Mouse (Mus musculus) CH12.LX (cell line): ENCODE results near the gene Tbccd1. TPM values are rescaled to one million over a fixed set of nuclear protein-coding genes. Genes with fewer than 3 reads are reported as not detected.

ENCODE experiments used
- DNase-seq: peaks from one replicate; pipeline ENCODE4 v3.0.0-alpha.2; 2013; ENCODE audit errors: extremely low read depth
- H3K27ac ChIP-seq: 2 replicates; pipeline ENCODE4 v1.5.1; 2012; ENCODE audit warnings: low read depth, mild to moderate bottlenecking, control low read depth, moderate library complexity; ENCODE audit not compliant: insufficient read depth
- H3K27me3 ChIP-seq: replicated peaks from 2 replicates; pipeline ENCODE3; 2012; ENCODE audit warnings: inconsistent platforms
- H3K36me3 ChIP-seq, 2 experiments: replicated peaks in 1 of 2; 2 replicates each; pipeline versions ENCODE3 to v1.6.1; 2012; ENCODE audit warnings: inconsistent platforms in 1 of 2, low read length in 1 of 2, mild to moderate bottlenecking in 1 of 2, mixed read lengths in 1 of 2, moderate library complexity in 1 of 2; ENCODE audit not compliant: control insufficient read depth in 1 of 2, insufficient read depth in 1 of 2
- H3K4me1 ChIP-seq, 2 experiments: 2 replicates each; pipeline ENCODE4 v1.6.1; 2012; ENCODE audit warnings: inconsistent platforms in 1 of 2, moderate library complexity in 1 of 2; ENCODE audit not compliant: insufficient read depth in 2 of 2, control insufficient read depth in 1 of 2
- H3K4me2 ChIP-seq: 2 replicates; pipeline ENCODE4 v1.6.1; 2012; ENCODE audit warnings: low read depth, mild to moderate bottlenecking, control low read depth; ENCODE audit not compliant: poor library complexity, insufficient read depth, severe bottlenecking
- H3K4me3 ChIP-seq, 3 experiments: fragments of 150-350 bp in 1 of 3; sonication (generic) in 1 of 3; replicated peaks in 1 of 3; 2 replicates each; pipeline versions ENCODE3 to v1.5.1; 2011 to 2012; ENCODE audit warnings: low read depth in 2 of 3, low read length in 2 of 3, mild to moderate bottlenecking in 2 of 3, moderate library complexity in 2 of 3, control low read depth in 1 of 3, improper control_type of control experiment in 1 of 3, inconsistent platforms in 1 of 3, mixed read lengths in 1 of 3; ENCODE audit not compliant: poor library complexity in 1 of 3
- H3K79me2 ChIP-seq: replicated peaks from 2 replicates; pipeline ENCODE4 v1.6.1; 2012; ENCODE audit warnings: mild to moderate bottlenecking, moderate library complexity; ENCODE audit not compliant: control insufficient read depth, poor library complexity, insufficient read depth, severe bottlenecking; ENCODE audit errors: extremely low read depth
- H3K9ac ChIP-seq: 2 replicates; pipeline ENCODE4 v1.6.1; 2012; ENCODE audit warnings: low read depth, mild to moderate bottlenecking, control low read depth, moderate library complexity; ENCODE audit not compliant: insufficient read depth
- H3K9me3 ChIP-seq: replicated peaks from 2 replicates; pipeline ENCODE3; 2012; ENCODE audit warnings: low read length, inconsistent platforms, mixed read lengths
- CTCF ChIP-seq, 2 experiments: IDR thresholded peaks in 1 of 2; conservative IDR thresholded peaks in 1 of 2; 2 replicates each; pipeline ENCODE4 v1.5.1; 2011 to 2012; ENCODE audit warnings: low read depth in 2 of 2, low read length in 2 of 2, improper control_type of control experiment in 1 of 2, inconsistent platforms in 1 of 2, mild to moderate bottlenecking in 1 of 2, moderate library complexity in 1 of 2
- E2F4 ChIP-seq: IDR thresholded peaks from 2 replicates; pipeline ENCODE4 v1.6.1; 2011; ENCODE audit warnings: low read depth, low read length, improper control_type of control experiment; ENCODE audit not compliant: insufficient replicate concordance
- EP300 ChIP-seq: IDR thresholded peaks from 2 replicates; pipeline ENCODE4 v1.6.1; 2011; ENCODE audit warnings: low read length, improper control_type of control experiment
- ETS1 ChIP-seq: conservative IDR thresholded peaks from 2 replicates; pipeline ENCODE4 v1.6.1; 2012; ENCODE audit warnings: low read depth, mild to moderate bottlenecking, inconsistent platforms, low read length, improper control_type of control experiment, moderate library complexity
- GABPA ChIP-seq: IDR thresholded peaks from 2 replicates; pipeline ENCODE4 v1.6.1; 2012; ENCODE audit warnings: low read depth, low read length, improper control_type of control experiment, inconsistent platforms; ENCODE audit not compliant: insufficient replicate concordance
- HCFC1 ChIP-seq: IDR thresholded peaks from 2 replicates; pipeline ENCODE4 v1.6.1; 2012; ENCODE audit warnings: low read depth, mild to moderate bottlenecking, inconsistent platforms, low read length, improper control_type of control experiment
- IRF4 ChIP-seq: IDR thresholded peaks from 2 replicates; pipeline ENCODE4 v1.6.1; 2014; ENCODE audit warnings: low read depth, mild to moderate bottlenecking, inconsistent platforms, low read length, improper control_type of control experiment
- JUN ChIP-seq: IDR thresholded peaks from 2 replicates; pipeline ENCODE4 v1.6.1; 2011; ENCODE audit warnings: low read depth, mild to moderate bottlenecking, low read length, improper control_type of control experiment, moderate library complexity; ENCODE audit not compliant: insufficient read depth
- JUND ChIP-seq: conservative IDR thresholded peaks from 2 replicates; pipeline ENCODE4 v1.6.1; 2011; ENCODE audit warnings: low read depth, low read length, improper control_type of control experiment
- MAFK ChIP-seq: IDR thresholded peaks from 2 replicates; pipeline ENCODE4 v1.6.1; 2011; ENCODE audit warnings: low read length, improper control_type of control experiment; ENCODE audit not compliant: insufficient replicate concordance
- MAX ChIP-seq: IDR thresholded peaks from 2 replicates; pipeline ENCODE4 v1.6.1; 2011; ENCODE audit warnings: low read length, improper control_type of control experiment
- MAZ ChIP-seq: IDR thresholded peaks from 2 replicates; pipeline ENCODE4 v1.6.1; 2012; ENCODE audit warnings: low read depth, mild to moderate bottlenecking, inconsistent platforms, low read length, improper control_type of control experiment, moderate library complexity
- MEF2A ChIP-seq: IDR thresholded peaks from 2 replicates; pipeline ENCODE4 v1.6.1; 2014; ENCODE audit warnings: low read depth, mild to moderate bottlenecking, inconsistent platforms, low read length, improper control_type of control experiment, borderline replicate concordance
- NRF1 ChIP-seq: IDR thresholded peaks from 2 replicates; pipeline ENCODE4 v1.6.1; 2014; ENCODE audit warnings: low read depth, mild to moderate bottlenecking, inconsistent platforms, low read length, improper control_type of control experiment, moderate library complexity
- PAX5 ChIP-seq: IDR thresholded peaks from 2 replicates; pipeline ENCODE4 v1.6.1; 2012; ENCODE audit warnings: low read length, inconsistent platforms, mixed read lengths
- RAD21 ChIP-seq: IDR thresholded peaks from 2 replicates; pipeline ENCODE4 v1.6.1; 2011; ENCODE audit warnings: low read depth, mild to moderate bottlenecking, low read length, improper control_type of control experiment, moderate library complexity
- RCOR1 ChIP-seq: conservative IDR thresholded peaks from 2 replicates; pipeline ENCODE4 v1.6.1; 2012; ENCODE audit warnings: low read depth, mild to moderate bottlenecking, inconsistent platforms, low read length, improper control_type of control experiment
- SIN3A ChIP-seq: IDR thresholded peaks from 2 replicates; pipeline ENCODE4 v1.6.1; 2012; ENCODE audit warnings: low read length, improper control_type of control experiment, inconsistent platforms
- TCF12 ChIP-seq: IDR thresholded peaks from 2 replicates; pipeline ENCODE4 v1.6.1; 2014; ENCODE audit warnings: low read depth, mild to moderate bottlenecking, inconsistent platforms, low read length, improper control_type of control experiment
- UBTF ChIP-seq: IDR thresholded peaks from 2 replicates; pipeline ENCODE4 v1.6.1; 2012; ENCODE audit warnings: low read depth, mild to moderate bottlenecking, inconsistent platforms, low read length, improper control_type of control experiment, moderate library complexity
- USF1 ChIP-seq: IDR thresholded peaks from 2 replicates; pipeline ENCODE4 v1.6.1; 2014; ENCODE audit warnings: low read depth, mild to moderate bottlenecking, inconsistent platforms, low read length, improper control_type of control experiment
- USF2 ChIP-seq: conservative IDR thresholded peaks from 2 replicates; pipeline ENCODE4 v1.6.1; 2011; ENCODE audit warnings: low read depth, low read length, improper control_type of control experiment
- ZC3H11A ChIP-seq: IDR thresholded peaks from 2 replicates; pipeline ENCODE4 v1.6.1; 2012; ENCODE audit warnings: low read depth, mild to moderate bottlenecking, inconsistent platforms, low read length, improper control_type of control experiment
- ZKSCAN1 ChIP-seq: IDR thresholded peaks from 2 replicates; pipeline ENCODE4 v1.6.1; 2012; ENCODE audit warnings: low read depth, inconsistent platforms, low read length, improper control_type of control experiment, borderline replicate concordance
- ZMIZ1 ChIP-seq: IDR thresholded peaks from 2 replicates; pipeline ENCODE4 v1.6.1; 2012; ENCODE audit warnings: low read depth, mild to moderate bottlenecking, inconsistent platforms, low read length, improper control_type of control experiment
- ZNF384 ChIP-seq: IDR thresholded peaks from 2 replicates; pipeline ENCODE4 v1.6.1; 2012; ENCODE audit warnings: low read depth, low read length, improper control_type of control experiment, inconsistent platforms
- dilution Hi-C: fragments of 300-500 bp; cut with MboI; formaldehyde crosslinking; loops from 2 replicates; pipeline ENCODE4 v1.14.3; 2020; ENCODE audit warnings: low sequenced_read_pairs; ENCODE audit not compliant: extremely low pct_unique_long_range_greater_than_20kb, extremely low pct_ligation_motif_present
- in situ Hi-C: fragments of 300-500 bp; cut with MboI; formaldehyde crosslinking; loops from 3 replicates; pipeline ENCODE4 v1.14.3; 2019; ENCODE audit warnings: low sequenced_read_pairs, low pct_ligation_motif_present, low pct_unique_long_range_greater_than_20kb, mixed read lengths
- polyA plus RNA-seq: library from polyadenylated mRNA; unstranded; fragments of >175 nt; gene quantifications from 2 replicates; pipeline ENCODE4 v1.2.1, GENCODE M21; 2012; ENCODE audit warnings: low read depth; ENCODE audit not compliant: insufficient read length
- total RNA-seq, 2 experiments: library from RNA; depleted of rRNA; stranded (reverse); fragments of 300-350 nt in 1 of 2; fragments of >200 nt in 1 of 2; gene quantifications; 2 replicates each; pipeline ENCODE4 v1.2.3; 2012 to 2014

Gene Tbccd1
- total and polyA plus RNA-seq, 3 experiments = 15.1 to 19.9 (median 16.6) TPM

DNA sequence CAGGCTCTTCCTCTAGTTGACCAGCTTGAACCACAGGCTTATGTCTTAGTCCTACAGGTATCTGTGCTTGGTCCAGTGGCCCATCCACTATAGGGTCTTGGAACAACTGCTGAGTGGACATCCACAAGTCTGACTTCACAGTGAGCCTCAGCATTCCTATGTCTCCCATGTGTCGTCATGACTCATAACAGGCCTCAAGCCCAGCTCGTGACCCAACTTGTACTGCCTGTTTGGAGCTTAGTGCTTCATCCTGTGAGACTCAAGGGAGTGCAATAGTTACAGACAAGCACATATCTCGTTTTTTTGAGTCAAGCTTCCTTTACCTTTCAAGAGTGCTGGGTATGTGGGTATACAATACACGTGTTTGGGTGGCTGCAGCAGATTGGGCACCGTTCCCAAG lies 74.8 kb downstream of the Tbccd1 start:
- H3K4me2 ChIP-seq = no peak overlapping the region
- H3K27me3 ChIP-seq = no peaks in the 10 kb centered on the region
- no peak overlapping the region for H3K4me3 ChIP-seq
- no peak for TF ChIP-seq JUN
- TF ChIP-seq MAFK = no peak
- no peak for TF ChIP-seq ZNF384
- TF ChIP-seq ETS1 = no peak
- TF ChIP-seq USF1 = no peak
- no peak for TF ChIP-seq ZMIZ1
- no peak for TF ChIP-seq E2F4
- TF ChIP-seq HCFC1 = no peak
- TF ChIP-seq UBTF = no peak
- TF ChIP-seq USF2 = no peak
- TF ChIP-seq JUND = no peak
- TF ChIP-seq CTCF (conservative IDR thresholded peaks at IDR 0.05 in 1 of 2, IDR thresholded peaks at IDR 0.05 in 1 of 2; ENCODE audit: low read depth in 2 of 2, low read length in 2 of 2) = no peak
- TF ChIP-seq NRF1 = no peak
- TF ChIP-seq GABPA = no peak
- no peak for TF ChIP-seq SIN3A
- TF ChIP-seq ZKSCAN1 = no peak
- TF ChIP-seq EP300 = no peak
- no peaks in the 10 kb centered on the region for H3K79me2 ChIP-seq
- no peak overlapping the region for H3K27ac ChIP-seq
- no peak for DNase-seq
- no peaks in the 10 kb centered on the region for H3K36me3 ChIP-seq
- peaks cover 15% of the 10 kb centered on the region for H3K9me3 ChIP-seq
- H3K9ac ChIP-seq = no peak overlapping the region
- in situ Hi-C loops (no loop called here), dilution Hi-C loops (no loop called here)
- H3K4me1 ChIP-seq = no peaks in the 10 kb centered on the region

DNA sequence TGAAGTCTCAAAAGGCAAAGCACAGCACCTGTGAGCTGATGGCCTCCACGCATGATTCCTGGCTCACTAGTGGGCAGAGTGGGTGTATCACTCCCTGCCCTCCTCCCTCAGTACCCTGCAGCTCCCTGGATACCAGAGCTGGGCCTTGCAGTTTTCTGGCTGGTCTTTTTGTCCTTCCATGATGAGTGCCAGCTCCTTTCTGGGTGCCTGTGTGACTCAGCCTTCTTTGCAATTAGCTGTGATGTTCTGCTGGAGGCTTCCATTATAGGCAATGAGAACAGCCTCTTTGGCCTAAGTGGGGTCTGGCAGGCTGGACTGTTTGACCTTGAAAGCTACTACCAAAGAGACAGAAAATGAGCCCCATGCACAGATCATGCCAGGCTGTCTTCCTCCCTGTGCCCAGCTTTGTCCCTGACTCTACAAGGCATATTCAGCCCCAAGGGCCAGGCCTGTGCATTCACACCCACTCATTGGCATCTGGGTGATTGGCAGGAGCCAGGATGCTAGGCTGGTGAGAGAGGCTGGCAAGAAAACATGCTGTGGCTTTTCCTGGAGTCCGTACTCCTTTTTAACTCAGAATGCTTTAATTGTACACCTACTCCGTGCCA lies 78.1 kb downstream of the Tbccd1 start:
- TF ChIP-seq MAZ (no peak), SIN3A (no peak), USF1 (no peak), MEF2A (no peak), ZC3H11A (no peak), EP300 (no peak), RAD21 (no peak), ETS1 (no peak), JUN (no peak), RCOR1 (no peak), ZKSCAN1 (no peak), GABPA (no peak), HCFC1 (no peak), USF2 (no peak), ZMIZ1 (no peak), PAX5 (no peak), TCF12 (no peak), MAX (no peak), IRF4 (no peak), CTCF (conservative IDR thresholded peaks at IDR 0.05 in 1 of 2, IDR thresholded peaks at IDR 0.05 in 1 of 2; ENCODE audit: low read depth in 2 of 2, low read length in 2 of 2) (no peak)
- dilution Hi-C loops = no loop called here
- no peaks in the 10 kb centered on the region for H3K79me2 ChIP-seq

More for the DNA sequence above, 78.1 kb downstream of the Tbccd1 start:
- Histone ChIP-seq H3K27me3 (no peaks in the 10 kb centered on the region), H3K9ac (no peak overlapping the region), H3K4me1 (no peaks in the 10 kb centered on the region), H3K4me2 (no peak overlapping the region), H3K27ac (no peak overlapping the region), H3K9me3 (peaks cover 15% of the 10 kb centered on the region), H3K36me3 (no peaks in the 10 kb centered on the region), H3K4me3 (no peak overlapping the region)
- DNase-seq = no peak
- in situ Hi-C loops = no loop called here
